Mouse (Mus musculus) urinary bladder, adult 2 months (tissue): ENCODE data around the gene Grb7. TPM values are rescaled to one million over a fixed set of nuclear protein-coding genes. Genes with fewer than 3 reads are reported as not detected.

ENCODE experiments used
- DNase-seq: peaks from one replicate; pipeline ENCODE4 v3.0.0; 2022; ENCODE audit warnings: low spot score
- polyA plus RNA-seq: library from polyadenylated mRNA; depleted of rRNA; stranded (reverse); fragments of >200 nt; gene quantifications from 2 replicates; pipeline ENCODE4 v1.2.3, GENCODE M21; 2012

The Grb7 gene
- polyA plus RNA-seq, 1 experiment, result 52.0 TPM

GRCm38 (mm10) chr11:98445679-98446078 is 515 bp upstream of the Grb7 start:
- DNase-seq, result no peak

GRCm38 (mm10) chr11:98446562-98447474 is 624 bp downstream of the Grb7 start:
- DNase-seq, result no peak

GRCm38 (mm10) chr11:98447475-98447834 is 1.3 kb downstream of the Grb7 start:
- DNase-seq, result no peak

GRCm38 (mm10) chr11:98448191-98448790 is 2.1 kb downstream of the Grb7 start:
- DNase-seq, result no peak

- DNase-seq, result no peak
Observed at GRCm38 (mm10) chr11:98449419-98449818, 3.2 kb downstream of the Grb7 start.

GRCm38 (mm10) chr11:98449921-98450771 is 4.0 kb downstream of the Grb7 start:
- DNase-seq, result no peak

- DNase-seq, result no peak
Observed at GRCm38 (mm10) chr11:98455484-98455883, 9.3 kb downstream of the Grb7 start.

GRCm38 (mm10) chr11:98456545-98456944 is 10.4 kb downstream of the Grb7 start:
- DNase-seq, result no peak

- no peak for DNase-seq
Observed at GRCm38 (mm10) chr11:98456945-98457344, 10.8 kb downstream of the Grb7 start.

GRCm38 (mm10) chr11:98457367-98458120 is 11.3 kb downstream of the Grb7 start:
- peak; percentile 89 for DNase-seq

- DNase-seq, result no peak
Observed at GRCm38 (mm10) chr11:98458121-98458990, 12.2 kb downstream of the Grb7 start.

GRCm38 (mm10) chr11:98459071-98459741 is 13.0 kb downstream of the Grb7 start:
- DNase-seq, result no peak

GRCm38 (mm10) chr11:98459860-98460259 is 13.7 kb downstream of the Grb7 start:
- no peak for DNase-seq

GRCm38 (mm10) chr11:98461109-98461720 is 15.0 kb downstream of the Grb7 start:
- no peak for DNase-seq

GRCm38 (mm10) chr11:98462255-98462654 is 16.1 kb downstream of the Grb7 start:
- no peak for DNase-seq

GRCm38 (mm10) chr11:98463911-98464310 is 17.7 kb downstream of the Grb7 start:
- DNase-seq, result no peak

- no peak for DNase-seq
Observed at GRCm38 (mm10) chr11:98464516-98464915, 18.3 kb downstream of the Grb7 start.

GRCm38 (mm10) chr11:98469761-98470714 is 23.8 kb downstream of the Grb7 start:
- no peak for DNase-seq
